Mouse (Mus musculus) liver, adult 2 months (tissue): ENCODE measurements around the gene Prkag2.

Source experiments
- CTCF ChIP-seq: fragments of 200-500 bp; IDR thresholded peaks from 2 replicates; pipeline ENCODE4 v1.5.1; 2011; ENCODE audit warnings: low read depth, low read length, control low read depth
- POLR2A ChIP-seq: fragments of 200-500 bp; IDR thresholded peaks from 2 replicates; pipeline ENCODE4 v1.6.1; 2011; ENCODE audit warnings: low read length, control low read depth; ENCODE audit not compliant: insufficient read depth; ENCODE audit errors: extremely low read depth

DNA sequence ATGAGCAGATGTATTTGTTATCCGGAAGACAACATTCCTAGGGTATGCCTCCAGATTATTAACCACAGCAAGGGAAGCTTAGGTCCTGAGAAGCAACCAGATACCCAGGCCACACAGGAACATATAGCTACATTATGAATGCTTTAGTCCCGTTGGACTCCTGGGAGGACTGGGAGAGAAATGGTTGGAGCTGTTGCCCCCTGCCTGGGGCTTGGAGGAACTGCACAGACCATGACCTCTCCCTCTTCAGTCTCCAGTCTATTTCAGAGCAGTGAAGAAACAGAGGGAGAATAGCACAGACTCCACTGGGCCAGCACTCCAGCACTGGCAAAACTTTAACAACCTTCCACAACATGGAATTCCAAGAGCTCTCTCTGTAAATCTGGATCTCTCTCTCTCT lies 17.9 kb downstream of the Prkag2 start:
- TF ChIP-seq POLR2A = no peak
- TF ChIP-seq CTCF = peak; percentile 82
